Mouse (Mus musculus): Measurements from ENCODE around the gene Sdhaf3.
A peak's percentile ranks its signal among the peaks of the same experiment; 100 is the strongest.
"Not testable (repeated sequence)": the region's sequence is repeated elsewhere in the genome, so short reads cannot be mapped to it uniquely, and the experiment has no call there.

Sdhaf3 gene

GRCm38 (mm10) chr6:6955764-6956561 is at the start of gene Sdhaf3:
Gene Sdhaf3, plus strand, starts transcription at chr6:6956004.
- peak; percentile 94 for DNase-seq (ENCODE audit: low spot score)

- no peak for DNase-seq (ENCODE audit: low spot score)
Observed at GRCm38 (mm10) chr6:6909586-6909985, 46.2 kb upstream of the Sdhaf3 start.

GRCm38 (mm10) chr6:6914304-6914703 is 41.5 kb upstream of the Sdhaf3 start:
- DNase-seq (ENCODE audit: low spot score): no peak

GRCm38 (mm10) chr6:6914849-6915525 is 40.8 kb upstream of the Sdhaf3 start:
- DNase-seq (ENCODE audit: low spot score): peak; percentile 23

GRCm38 (mm10) chr6:6915526-6915915 is 40.3 kb upstream of the Sdhaf3 start:
- no peak for DNase-seq (ENCODE audit: low spot score)

- no peak for DNase-seq (ENCODE audit: low spot score)
Observed at GRCm38 (mm10) chr6:6917334-6917733, 38.5 kb upstream of the Sdhaf3 start.

GRCm38 (mm10) chr6:6925264-6925663 is 30.5 kb upstream of the Sdhaf3 start:
- DNase-seq (ENCODE audit: low spot score): no peak

GRCm38 (mm10) chr6:6930831-6931230 is 25.0 kb upstream of the Sdhaf3 start:
- no peak for DNase-seq (ENCODE audit: low spot score)

- no peak for DNase-seq (ENCODE audit: low spot score)
Observed at GRCm38 (mm10) chr6:6931507-6931906, 24.3 kb upstream of the Sdhaf3 start.

GRCm38 (mm10) chr6:6940845-6941244 is 15.0 kb upstream of the Sdhaf3 start:
- DNase-seq (ENCODE audit: low spot score): no peak

- peak; percentile 16 for DNase-seq (ENCODE audit: low spot score)
Observed at GRCm38 (mm10) chr6:6942813-6943212, 13.0 kb upstream of the Sdhaf3 start.

GRCm38 (mm10) chr6:6947650-6948049 is 8.2 kb upstream of the Sdhaf3 start:
- no peak for DNase-seq (ENCODE audit: low spot score)

- DNase-seq (ENCODE audit: low spot score): no peak
Observed at GRCm38 (mm10) chr6:6955395-6955763, 425 bp upstream of the Sdhaf3 start.

GRCm38 (mm10) chr6:6959234-6959633 is 3.4 kb downstream of the Sdhaf3 start:
- DNase-seq (ENCODE audit: low spot score): not testable (repeated sequence)

- DNase-seq (ENCODE audit: low spot score): no peak
Observed at GRCm38 (mm10) chr6:6997226-6997946, 41.6 kb downstream of the Sdhaf3 start.

GRCm38 (mm10) chr6:6997956-6998355 is 42.2 kb downstream of the Sdhaf3 start:
- no peak for DNase-seq (ENCODE audit: low spot score)

- DNase-seq (ENCODE audit: low spot score): no peak
Observed at GRCm38 (mm10) chr6:6999015-6999414, 43.2 kb downstream of the Sdhaf3 start.

- no peak for DNase-seq (ENCODE audit: low spot score)
Observed at GRCm38 (mm10) chr6:7003085-7003484, 47.3 kb downstream of the Sdhaf3 start.

- DNase-seq (ENCODE audit: low spot score): no peak
Observed at GRCm38 (mm10) chr6:7004005-7004404, 48.2 kb downstream of the Sdhaf3 start.

- no peak for DNase-seq (ENCODE audit: low spot score)
Observed at GRCm38 (mm10) chr6:7038087-7038486, 82.3 kb downstream of the Sdhaf3 start.

- DNase-seq (ENCODE audit: low spot score): no peak
Observed at GRCm38 (mm10) chr6:7038835-7039234, 83.0 kb downstream of the Sdhaf3 start.

GRCm38 (mm10) chr6:7041912-7042311 is 86.1 kb downstream of the Sdhaf3 start:
- no peak for DNase-seq (ENCODE audit: low spot score)

GRCm38 (mm10) chr6:7062819-7063218 is 107.0 kb downstream of the Sdhaf3 start:
- DNase-seq (ENCODE audit: low spot score): no peak

Measured in left cerebral cortex, adult 11 months (tissue).